Mouse (Mus musculus) midbrain, postnatal 0 days (tissue): ENCODE measurements at regions not wholly inside any gene's neighbourhood (a gene's known extent, or its start where the extent isn't known, plus 50 kb on each side); places are given as distances from the start of the nearest gene placed in this dataset.

Source experiments
- ATAC-seq: fragments of 200-750 bp; cut with Nextera tagmentation; 2 replicates; pipeline ENCODE4 v1.8.0; 2017; ENCODE audit warnings: moderate number of reproducible peaks, mild to moderate bottlenecking, moderate TSS enrichment, moderate library complexity; ENCODE audit not compliant: low FRiP score
- DNase-seq: peaks from one replicate; pipeline ENCODE4 v3.0.0-alpha.2; 2015; ENCODE audit warnings: low spot score
- H3K27ac ChIP-seq: fragments of 300-500 bp; sonication (generic); 2 replicates; pipeline ENCODE4 v1.5.1; 2014; ENCODE audit warnings: low read depth, mild to moderate bottlenecking, low read length, mixed read lengths
- H3K27me3 ChIP-seq: fragments of 300-500 bp; sonication (generic); 2 replicates; pipeline ENCODE4 v1.6.1; 2014; ENCODE audit warnings: low read length, control low read depth, mixed read lengths; ENCODE audit not compliant: insufficient read depth
- H3K36me3 ChIP-seq: fragments of 300-500 bp; sonication (generic); 2 replicates; pipeline ENCODE4 v1.6.1; 2014; ENCODE audit warnings: low read length, control low read depth, mixed read lengths; ENCODE audit not compliant: insufficient read depth
- H3K4me1 ChIP-seq: fragments of 300-500 bp; sonication (generic); 2 replicates; pipeline ENCODE4 v1.6.1; 2014; ENCODE audit warnings: mild to moderate bottlenecking, control low read depth, antibody characterized with exemption, low read length, mixed read lengths; ENCODE audit not compliant: insufficient read depth
- H3K4me2 ChIP-seq: fragments of 300-500 bp; sonication (generic); 2 replicates; pipeline ENCODE4 v1.6.1; 2014; ENCODE audit warnings: low read depth, mild to moderate bottlenecking, low read length, mixed read lengths; ENCODE audit not compliant: poor library complexity, severe bottlenecking
- H3K4me3 ChIP-seq: fragments of 300-500 bp; sonication (generic); 2 replicates; pipeline ENCODE4 v1.5.1; 2014; ENCODE audit warnings: low read depth, mild to moderate bottlenecking, low read length, moderate library complexity
- H3K9ac ChIP-seq: fragments of 300-500 bp; sonication (generic); replicated peaks from 2 replicates; pipeline ENCODE4 v1.6.1; 2014; ENCODE audit warnings: mild to moderate bottlenecking, low read length, moderate library complexity, mixed read lengths; ENCODE audit not compliant: poor library complexity, severe bottlenecking
- H3K9me3 ChIP-seq: fragments of 300-500 bp; sonication (generic); 2 replicates; pipeline ENCODE4 v1.6.1; 2016; ENCODE audit warnings: low read length, control low read depth
- CTCF ChIP-seq: IDR thresholded peaks from 2 replicates; pipeline ENCODE4 v1.5.1; 2016; ENCODE audit warnings: antibody characterized with exemption, mild to moderate bottlenecking
- WGBS: fragments of 180-500 bp; shearing (Covaris S2); extraction: QIAGEN DNeasy Blood & Tissue Kit; methylation state at CpG from one replicate; pipeline ENCODE4 v1.1.7; 2014; 5-methylcytosine and 5-hydroxymethylcytosine counted together

GRCm38 (mm10) chrX:76319552-76319951 lies 55.4 kb downstream of the Cldn34b3 start:
- H3K4me3 ChIP-seq = no peak overlapping the region
- no peak for DNase-seq

More at GRCm38 (mm10) chrX:76319552-76319951, 55.4 kb downstream of the Cldn34b3 start:
- Histone ChIP-seq H3K4me2 (no peak overlapping the region), H3K27ac (no peak overlapping the region), H3K27me3 (no peaks in the 10 kb centered on the region), H3K9me3 (no peaks in the 10 kb centered on the region), H3K36me3 (no peaks in the 10 kb centered on the region), H3K9ac (no peak overlapping the region), H3K4me1 (no peaks in the 10 kb centered on the region)
- no peak for ATAC-seq
- peak; percentile 38 for TF ChIP-seq CTCF
- WGBS = 64% methylated on average over 2 of the region's 2 CpGs
